Mouse (Mus musculus) layer of hippocampus, postnatal 10 days (tissue): ENCODE measurements at regions not wholly inside any gene's neighbourhood (a gene's known extent, or its start where the extent isn't known, plus 50 kb on each side); places are given as distances from the start of the nearest gene placed in this dataset.
A peak's percentile ranks its signal among the peaks of the same experiment; 100 is the strongest.
"Not testable (repeated sequence)": the region's sequence is repeated elsewhere in the genome, so short reads cannot be mapped to it uniquely, and the experiment has no call there.

Experiments
- DNase-seq, 2 experiments: peaks; one replicate each; pipeline ENCODE4 v3.0.0; 2021; ENCODE audit warnings: low spot score in 2 of 2

DNA sequence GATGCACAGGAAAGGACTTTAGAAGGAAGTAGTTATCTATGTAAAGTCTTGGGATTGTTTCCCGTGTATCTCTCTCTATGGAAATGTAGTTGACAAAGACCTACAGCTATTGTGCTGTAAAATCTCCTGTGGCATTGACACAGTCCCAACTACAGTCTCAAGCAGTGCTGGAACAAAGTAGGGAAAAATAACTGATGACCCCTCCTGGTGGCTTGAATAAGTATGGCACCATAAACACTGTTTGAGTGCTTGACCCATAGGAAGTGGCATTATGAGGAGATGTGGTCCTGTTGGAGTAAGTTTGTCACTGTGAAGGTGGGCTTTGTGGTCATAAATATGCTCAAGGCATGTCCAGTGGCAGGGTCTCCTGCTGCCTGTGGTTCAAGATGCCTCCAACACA, 928.4 kb upstream of the Mms22l start:
- no peak for DNase-seq

DNA sequence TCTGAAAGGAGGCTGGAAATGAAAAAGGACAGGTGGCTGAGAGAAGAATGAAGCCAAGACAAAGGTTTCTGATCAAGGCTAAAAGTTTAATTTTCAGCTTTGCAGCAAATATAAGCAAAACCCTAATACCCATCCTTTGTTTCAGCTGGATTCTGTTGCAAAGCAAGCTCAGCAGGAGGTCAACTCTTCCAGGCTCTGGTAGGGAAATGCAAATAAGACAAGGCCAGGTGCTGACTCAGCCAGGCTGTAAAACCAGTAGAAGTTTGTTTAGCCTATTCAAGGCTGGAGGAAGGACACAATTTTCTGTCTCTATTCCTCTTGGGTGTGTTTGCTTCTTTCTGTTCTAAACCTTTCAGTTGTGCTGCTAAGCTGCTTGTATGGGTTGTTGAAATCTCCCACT, 923.2 kb upstream of the Mms22l start:
- DNase-seq = no peak

DNA sequence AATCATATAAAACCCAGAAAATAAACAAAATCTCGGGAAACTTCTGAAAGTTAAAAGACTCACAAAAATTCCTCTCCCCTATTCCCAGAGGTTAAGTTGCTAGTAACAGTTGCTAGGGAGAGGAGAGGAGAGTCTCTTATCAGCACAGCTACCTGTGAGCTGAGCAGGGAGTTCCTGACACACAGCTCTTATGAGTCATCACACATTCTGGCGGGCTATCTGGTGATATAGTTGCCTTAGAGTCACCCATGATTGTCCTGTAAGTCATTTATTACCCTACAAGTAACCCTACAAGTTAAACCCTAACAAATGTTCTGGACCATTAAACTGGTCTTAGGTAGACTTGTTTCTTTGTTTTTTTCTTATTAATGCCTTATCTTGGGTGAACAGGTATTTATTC, 908.8 kb upstream of the Mms22l start:
- DNase-seq = no peak

- DNase-seq = no peak
Measured at GRCm38 (mm10) chr4:23590883-23591282, 905.4 kb upstream of the Mms22l start.

DNA sequence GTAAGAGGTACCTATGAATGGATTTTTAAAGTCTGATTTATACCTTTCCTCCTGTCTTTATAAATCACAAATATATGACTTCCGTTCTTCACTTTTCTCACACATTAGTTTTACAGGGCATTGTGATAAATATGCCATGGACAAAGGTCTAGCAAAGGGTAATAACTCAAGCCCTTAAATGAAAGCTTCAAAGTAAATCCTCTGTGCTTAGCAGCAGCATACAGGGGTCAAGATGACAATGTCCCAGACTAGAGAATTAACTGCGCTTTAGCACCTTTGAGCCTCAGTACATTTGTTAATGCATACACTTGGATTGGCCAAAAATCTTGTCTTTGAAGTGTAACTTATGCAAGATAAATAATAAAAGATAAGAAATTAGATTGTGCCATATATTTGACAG, 904.7 kb upstream of the Mms22l start:
- no peak for DNase-seq

- no peak for DNase-seq
Measured at GRCm38 (mm10) chr4:23600070-23600469, 896.2 kb upstream of the Mms22l start.

- DNase-seq = peak; percentile 26 to 48
Measured at GRCm38 (mm10) chr4:23601426-23602293, 894.6 kb upstream of the Mms22l start.

- DNase-seq = peak; percentile 6 to 24
Measured at GRCm38 (mm10) chr4:23602294-23602932, 893.8 kb upstream of the Mms22l start.

GRCm38 (mm10) chr4:23607348-23607747, 888.9 kb upstream of the Mms22l start:
- no peak for DNase-seq

- no peak for DNase-seq
Measured at GRCm38 (mm10) chr4:23621208-23621607, 875.0 kb upstream of the Mms22l start.

- DNase-seq = no peak
Measured at GRCm38 (mm10) chr4:23622231-23622630, 874.0 kb upstream of the Mms22l start.

- DNase-seq = peak in 1 of 2 experiments; percentile 6
Measured at GRCm38 (mm10) chr4:23636231-23636928, 859.9 kb upstream of the Mms22l start.

DNA sequence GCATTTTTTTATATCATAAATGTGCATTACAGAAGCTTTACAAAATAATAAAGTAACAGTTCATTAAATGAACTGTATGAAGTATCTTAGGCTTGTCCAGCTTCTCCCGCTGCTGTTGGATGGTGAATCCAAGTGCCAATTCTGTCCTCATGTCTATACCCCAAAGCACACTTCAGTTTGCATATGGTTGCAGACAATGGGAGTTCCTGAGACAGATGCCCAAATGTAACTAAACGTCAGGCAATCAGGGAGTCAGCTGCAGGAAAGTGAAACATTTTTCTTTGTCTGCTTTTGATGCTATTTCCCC, 859.4 kb upstream of the Mms22l start:
- DNase-seq = no peak

- not testable (repeated sequence) for DNase-seq
Measured at GRCm38 (mm10) chr4:23656671-23657070, 839.6 kb upstream of the Mms22l start.

DNA sequence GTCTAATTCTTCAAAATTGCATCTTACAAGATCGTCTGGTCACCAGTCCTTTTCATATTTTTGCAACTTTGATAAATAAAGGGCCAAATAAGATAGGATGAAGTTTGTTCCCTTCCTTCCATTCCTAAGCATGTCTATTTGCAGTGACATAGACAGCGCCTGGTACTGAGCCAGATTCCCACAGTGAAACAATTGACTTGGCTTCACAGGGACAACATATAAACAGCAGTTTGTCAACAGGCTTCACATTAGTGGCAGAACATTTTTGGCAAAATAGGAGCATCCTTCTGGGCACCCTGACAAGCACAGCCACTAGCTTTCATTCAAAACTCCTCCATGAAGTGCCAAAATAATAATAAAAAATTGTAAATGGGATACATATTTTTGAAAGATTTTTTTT, 827.4 kb upstream of the Mms22l start:
- peak in 1 of 2 experiments; percentile 19 for DNase-seq

DNA sequence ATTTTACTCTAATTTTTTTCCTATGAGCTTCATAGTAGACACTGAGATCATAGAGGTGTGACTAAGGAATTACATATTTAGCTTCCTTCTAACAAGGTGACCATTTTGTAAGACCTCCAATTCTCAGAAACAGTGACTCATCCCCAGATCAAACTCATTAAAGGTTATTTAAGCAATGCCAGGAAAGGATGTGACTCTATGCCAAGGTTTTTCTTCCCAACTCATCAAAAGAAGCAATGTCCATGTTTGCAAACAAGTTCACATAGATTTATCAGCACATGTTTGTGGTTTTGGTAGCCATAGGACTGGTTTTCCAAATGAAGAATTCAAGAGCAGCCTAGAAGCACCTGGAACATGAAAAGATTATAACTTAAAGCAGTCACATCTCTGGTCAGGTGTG, 792.6 kb upstream of the Mms22l start:
- no peak for DNase-seq

GRCm38 (mm10) chr4:23710716-23711115, 785.5 kb upstream of the Mms22l start:
- no peak for DNase-seq

GRCm38 (mm10) chr4:23713781-23714415, 782.4 kb upstream of the Mms22l start:
- no peak for DNase-seq

DNA sequence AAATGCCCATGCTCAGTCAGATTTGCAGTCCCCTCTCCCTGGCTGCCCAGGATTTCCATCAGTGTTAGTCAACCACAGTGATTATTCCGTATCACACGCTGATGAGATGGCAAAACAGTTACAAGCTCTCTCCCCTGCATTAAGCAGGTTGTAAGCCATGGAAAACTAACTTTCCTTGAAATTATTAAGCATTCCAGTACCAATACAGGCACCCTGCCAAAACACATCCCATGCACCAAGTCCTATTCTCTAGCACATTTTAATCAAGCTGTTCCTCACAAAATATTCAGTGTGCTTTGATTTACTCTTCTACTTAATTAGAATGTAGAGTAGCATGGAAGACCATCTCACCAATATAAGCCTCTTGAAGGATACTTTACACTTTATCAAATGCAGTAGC, 768.4 kb upstream of the Mms22l start:
- no peak for DNase-seq

GRCm38 (mm10) chr4:23732471-23732870, 763.8 kb upstream of the Mms22l start:
- no peak for DNase-seq

GRCm38 (mm10) chr4:23744079-23744478, 752.2 kb upstream of the Mms22l start:
- DNase-seq = no peak

DNA sequence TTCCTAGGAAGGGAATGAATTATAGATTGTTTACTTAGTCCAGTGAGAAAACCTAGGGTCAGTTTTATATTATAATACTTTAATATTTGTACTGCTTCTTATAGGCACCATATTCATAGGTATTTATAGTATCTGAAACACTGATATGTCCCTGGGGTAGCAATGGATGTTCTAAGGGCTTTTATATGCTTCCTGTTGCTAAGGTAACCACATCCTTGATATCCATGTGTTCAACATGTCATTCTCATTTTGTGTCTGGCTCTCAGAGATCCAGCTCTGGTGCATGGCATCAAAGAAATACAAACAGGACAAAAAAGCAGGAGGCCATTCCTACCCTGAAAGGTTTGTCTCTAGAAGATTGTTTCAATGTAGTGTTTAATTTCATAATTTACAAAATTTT, 738.2 kb upstream of the Mms22l start:
- DNase-seq = no peak
